Mouse (Mus musculus): Measurements from ENCODE around the gene Grin2b. TPM values are rescaled to one million over a fixed set of nuclear protein-coding genes. Genes with fewer than 3 reads are reported as not detected.

Grin2b gene
- total RNA-seq, 2 experiments from 2014 or later: 343 to 387 TPM

DNA sequence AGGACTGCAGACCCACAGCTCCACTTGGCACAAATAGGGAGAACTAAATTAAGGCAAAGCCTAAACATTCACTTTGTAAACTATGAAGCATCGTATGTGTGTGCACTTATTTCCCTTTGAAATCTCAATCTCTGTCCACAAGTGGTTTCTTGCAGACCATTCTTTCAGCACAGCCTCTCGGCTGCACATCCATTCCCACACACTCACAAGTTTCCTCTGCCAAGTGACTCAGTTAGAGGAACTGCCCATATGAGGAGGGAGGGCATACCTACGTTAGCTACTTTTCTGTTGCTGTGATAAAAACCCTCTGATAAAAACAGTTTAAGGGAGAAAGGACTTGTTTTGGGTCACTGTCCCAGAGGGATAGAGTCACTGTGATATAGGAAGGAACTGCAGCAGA is 152.9 kb downstream of the Grin2b start:
- TF ChIP-seq CTCF (conservative IDR thresholded peaks at IDR 0.05): no peak
- Histone ChIP-seq H3K4me3 (no peak overlapping the region), H3K27ac (peak overlapping the region; percentile 18; the same call in 1 of the 2 replicates)
- no peak for DNase-seq (ENCODE audit: low spot score in 2 of 2)

DNA sequence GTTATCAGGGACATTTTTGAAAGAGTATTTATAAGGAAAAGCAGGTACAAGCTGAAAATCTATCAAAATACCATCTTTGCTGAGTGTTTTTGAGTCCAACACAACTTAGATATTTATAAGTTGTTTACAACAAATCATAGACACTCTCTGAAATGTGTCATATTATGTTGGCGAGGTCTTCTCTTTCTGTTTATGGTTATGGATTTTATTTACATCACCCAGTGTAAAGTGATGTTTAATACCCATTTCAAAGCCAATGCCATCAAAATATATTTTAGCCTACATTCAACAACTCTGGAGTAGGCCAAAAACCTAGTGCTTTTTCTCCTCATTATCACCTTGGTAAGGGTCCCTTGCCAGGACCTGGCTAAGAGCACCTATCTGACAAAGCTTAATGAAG is 154.3 kb downstream of the Grin2b start:
- TF ChIP-seq CTCF (conservative IDR thresholded peaks at IDR 0.05): no peak
- no peak overlapping the region for H3K27ac ChIP-seq
- DNase-seq (ENCODE audit: low spot score in 2 of 2): no peak
- no peak overlapping the region for H3K4me3 ChIP-seq

DNA sequence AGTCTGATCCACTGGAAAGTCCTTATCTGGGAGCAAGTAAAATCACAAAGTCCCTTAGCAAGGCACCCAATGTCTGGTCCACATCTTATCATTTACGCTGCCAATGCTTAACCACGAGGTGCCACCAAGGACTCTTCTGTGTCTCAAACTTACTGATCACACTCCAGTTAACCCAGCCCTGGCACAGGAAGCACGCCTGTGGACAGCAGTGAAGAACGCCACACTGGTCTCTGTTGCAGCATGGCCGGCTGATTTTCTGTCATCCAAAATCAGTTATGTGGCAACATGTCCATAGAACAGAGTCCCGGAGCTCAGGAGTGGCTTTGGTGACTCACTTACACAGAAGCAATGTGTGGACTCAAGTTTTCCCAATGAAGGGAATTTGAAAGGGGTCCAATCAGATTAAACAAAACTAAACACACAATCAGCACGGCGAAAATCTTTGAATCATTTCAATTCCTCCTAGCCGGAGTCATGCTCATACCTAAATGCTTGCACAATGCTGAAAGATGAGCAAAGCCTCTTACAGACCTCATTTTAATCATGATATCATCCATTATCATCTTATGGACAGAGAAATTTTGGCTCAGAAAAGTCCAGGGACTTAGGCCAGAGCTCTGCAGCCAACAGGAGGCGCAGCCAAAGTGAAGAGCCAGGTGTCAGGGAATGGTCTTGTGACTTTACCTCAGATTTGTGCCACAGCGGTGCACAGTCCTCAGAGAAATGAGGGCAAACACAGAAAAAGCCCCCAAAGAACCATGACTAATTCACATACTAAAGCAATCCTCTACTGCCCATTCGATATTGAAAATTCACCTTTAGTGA is 159.5 kb downstream of the Grin2b start:
- Histone ChIP-seq H3K27ac (peak overlapping the region; percentile 88; the same call in 1 of the 2 replicates), H3K4me3 (no peak overlapping the region)
- TF ChIP-seq CTCF (conservative IDR thresholded peaks at IDR 0.05): no peak
- DNase-seq (ENCODE audit: low spot score in 2 of 2): no peak

DNA sequence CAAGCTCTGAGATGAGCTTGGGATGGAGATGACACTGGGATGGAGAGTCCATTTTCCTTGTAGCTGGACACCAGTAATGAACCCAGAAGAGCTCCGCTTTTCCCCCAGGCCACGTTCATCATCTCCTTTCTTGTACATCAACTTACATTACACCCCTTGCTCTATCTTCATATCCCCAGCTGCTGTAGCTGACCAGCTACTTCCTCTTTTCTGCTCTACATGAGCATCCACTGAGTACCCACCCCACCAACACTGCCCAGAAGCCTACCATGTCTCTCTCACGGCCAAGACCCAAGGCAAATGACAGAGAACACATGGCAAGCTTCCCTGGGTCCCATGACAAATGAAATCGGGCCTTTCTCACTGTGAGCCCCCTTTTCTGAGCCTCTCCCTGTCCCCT is 161.8 kb downstream of the Grin2b start:
- TF ChIP-seq CTCF (conservative IDR thresholded peaks at IDR 0.05): no peak
- peak overlapping the region; percentile 88 for H3K27ac ChIP-seq
- DNase-seq (ENCODE audit: low spot score in 2 of 2): no peak
- H3K4me3 ChIP-seq: no peak overlapping the region

DNA sequence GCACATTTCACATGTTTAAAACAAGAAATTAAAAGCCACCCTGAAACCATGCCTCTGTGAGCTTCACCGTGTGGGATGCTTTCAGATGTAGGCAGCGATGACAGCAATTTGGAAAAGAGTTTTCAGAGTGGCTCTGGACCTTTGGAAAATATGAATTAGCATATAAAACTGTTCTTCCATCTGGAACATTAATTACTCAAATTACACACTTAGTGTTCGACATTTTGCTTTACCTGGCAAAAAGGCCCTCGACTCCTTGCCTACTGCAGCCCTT is 162.3 kb downstream of the Grin2b start:
- Histone ChIP-seq H3K27ac (peak overlapping the region; percentile 88), H3K4me3 (no peak overlapping the region)
- no peak for DNase-seq (ENCODE audit: low spot score in 2 of 2)
- TF ChIP-seq CTCF (conservative IDR thresholded peaks at IDR 0.05): no peak

DNA sequence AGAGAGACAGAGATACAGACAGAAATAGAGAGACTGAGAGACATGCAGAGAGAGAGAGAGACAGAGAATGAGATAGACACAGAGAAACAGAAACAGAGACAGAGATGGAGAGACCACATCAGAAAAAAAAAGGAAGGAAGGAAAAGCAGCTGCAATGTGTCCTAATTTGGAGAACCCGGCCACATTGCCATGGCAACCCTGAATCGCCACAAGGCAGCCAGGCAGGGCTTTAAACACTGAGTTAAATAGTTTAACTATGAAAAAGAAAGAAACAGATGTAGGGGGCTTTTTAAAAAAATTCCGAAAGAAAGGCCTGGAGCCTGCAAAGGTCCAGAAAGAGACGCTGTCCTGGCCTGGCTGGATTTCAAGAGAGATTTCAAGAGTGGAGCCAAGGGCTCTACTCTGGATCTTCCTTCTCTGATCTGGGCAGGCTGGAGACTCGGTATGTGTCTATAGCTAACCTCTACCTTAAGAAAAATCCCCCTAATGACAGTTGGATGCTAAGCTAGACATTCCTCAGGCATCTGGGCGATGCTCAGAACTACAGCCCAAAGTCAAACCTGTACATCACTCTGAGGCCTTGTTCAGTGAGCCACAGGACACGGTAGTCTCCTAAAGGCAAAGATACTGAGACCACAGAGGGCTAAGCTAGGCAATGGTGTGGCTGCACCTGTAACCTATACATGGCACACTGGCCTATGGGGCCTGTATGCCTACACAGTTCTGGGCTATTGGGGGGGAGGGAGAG is 162.8 kb downstream of the Grin2b start:
- peak; percentile 47 to 48 for DNase-seq (ENCODE audit: low spot score in 2 of 2)
- Histone ChIP-seq H3K27ac (peak overlapping the region; percentile 88), H3K4me3 (peak overlapping the region; percentile 12; the same call in 1 of the 2 replicates)
- TF ChIP-seq CTCF (conservative IDR thresholded peaks at IDR 0.05): no peak

DNA sequence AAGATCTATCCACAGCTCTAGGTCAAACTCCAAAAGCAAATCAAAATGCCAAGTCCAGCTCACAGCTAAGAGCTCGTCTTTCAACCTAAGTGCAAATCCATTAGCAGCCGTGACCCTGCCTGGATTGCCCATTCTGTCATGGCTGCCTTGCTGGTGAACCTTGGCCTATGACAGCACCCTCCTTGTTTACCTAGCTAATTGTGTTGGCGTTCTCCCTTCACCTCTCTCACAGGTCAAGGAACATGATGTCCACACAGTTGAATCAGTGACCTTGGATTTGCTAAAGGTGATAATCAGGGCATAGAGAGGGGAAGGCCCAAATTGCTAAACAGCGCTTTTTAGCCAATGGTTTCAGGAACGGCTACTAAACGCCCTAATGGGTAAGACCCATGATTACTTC is 165.2 kb downstream of the Grin2b start:
- no peak for TF ChIP-seq CTCF (conservative IDR thresholded peaks at IDR 0.05)
- H3K27ac ChIP-seq: no peak overlapping the region; the same call in 1 of the 2 replicates
- no peak overlapping the region for H3K4me3 ChIP-seq
- DNase-seq (ENCODE audit: low spot score in 2 of 2): no peak

DNA sequence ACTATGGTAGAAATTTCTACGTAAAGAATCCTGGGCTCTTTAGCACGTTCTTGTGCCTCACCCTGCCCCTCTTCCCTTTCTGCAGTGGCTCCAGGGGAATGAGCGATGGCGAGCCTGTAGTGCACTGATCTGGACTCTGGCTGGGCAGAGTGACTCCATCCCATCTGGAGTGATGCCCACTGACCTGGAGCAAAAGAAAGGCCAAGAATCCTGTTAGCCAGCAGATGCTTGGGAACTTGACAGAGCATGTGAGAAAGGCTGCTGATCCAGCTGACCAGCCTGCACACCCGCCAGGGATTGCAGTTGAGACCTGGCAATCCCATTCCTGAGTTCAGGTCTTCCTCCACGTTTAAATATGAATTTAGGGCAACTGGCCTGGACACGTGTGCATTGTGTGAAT is 178.6 kb downstream of the Grin2b start:
- Histone ChIP-seq H3K4me3 (no peak overlapping the region), H3K27ac (peak overlapping the region; percentile 73)
- DNase-seq (ENCODE audit: low spot score in 2 of 2): no peak
- no peak for TF ChIP-seq CTCF (conservative IDR thresholded peaks at IDR 0.05)

DNA sequence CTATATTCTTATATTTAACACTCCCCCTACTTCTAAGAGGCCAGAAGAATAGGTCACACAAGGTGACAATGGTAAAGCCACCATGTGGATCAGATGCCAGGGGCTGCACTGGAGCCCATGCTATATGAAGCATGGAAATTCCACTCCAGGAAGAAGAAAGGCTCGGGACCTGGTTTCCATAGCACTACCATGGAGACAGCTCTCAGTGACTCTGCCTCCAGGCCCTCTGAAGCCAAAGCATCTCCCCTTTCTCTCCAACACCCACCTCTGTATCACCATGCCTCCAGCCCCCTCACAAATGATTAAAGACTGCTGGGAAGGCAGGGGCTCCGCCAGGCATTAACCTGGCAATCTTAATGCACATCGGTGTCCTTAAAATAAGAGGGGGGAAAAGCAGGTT is 179.4 kb downstream of the Grin2b start:
- no peak for DNase-seq (ENCODE audit: low spot score in 2 of 2)
- Histone ChIP-seq H3K4me3 (no peak overlapping the region), H3K27ac (peak overlapping the region; percentile 73)
- TF ChIP-seq CTCF (conservative IDR thresholded peaks at IDR 0.05): no peak

DNA sequence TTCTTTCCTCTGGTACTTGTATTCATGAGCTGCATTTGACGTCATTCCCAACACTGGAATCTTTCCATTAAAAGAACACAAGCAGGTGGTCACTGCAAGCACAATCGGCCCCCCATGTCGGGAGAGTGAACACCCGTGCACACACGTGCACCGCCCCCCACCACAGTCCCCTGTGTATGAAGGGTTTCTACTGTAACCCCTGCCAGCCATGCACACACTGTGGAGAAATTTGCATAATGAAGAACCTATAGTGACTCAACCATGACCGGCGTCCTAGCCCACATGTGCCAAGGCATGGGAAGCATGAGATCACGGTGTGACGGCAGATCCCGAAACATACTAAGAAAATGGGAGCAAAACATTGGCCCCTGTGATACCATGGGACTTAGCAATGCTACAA is 179.9 kb downstream of the Grin2b start:
- Histone ChIP-seq H3K27ac (peak overlapping the region; percentile 73), H3K4me3 (no peak overlapping the region)
- TF ChIP-seq CTCF (conservative IDR thresholded peaks at IDR 0.05): no peak
- no peak for DNase-seq (ENCODE audit: low spot score in 2 of 2)

DNA sequence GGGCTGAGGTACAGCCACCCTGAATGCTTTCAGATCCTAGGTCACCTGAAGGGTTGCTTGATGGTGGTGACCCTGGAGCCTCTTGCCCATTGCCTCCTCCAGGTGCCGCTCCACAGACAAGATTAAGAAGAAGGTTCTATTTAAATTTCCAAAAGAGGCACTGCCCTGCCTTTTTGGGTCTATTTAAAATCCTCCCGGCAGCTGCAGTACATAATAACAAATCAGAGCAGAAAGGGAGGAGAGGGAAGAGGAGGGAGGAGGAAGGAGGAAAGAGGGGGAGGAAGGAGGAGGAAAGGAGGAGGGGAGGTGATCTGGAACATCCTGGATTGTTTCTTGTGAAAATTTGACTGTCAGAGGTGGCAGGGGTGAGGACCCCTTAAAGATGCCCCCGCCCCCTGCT is 197.2 kb downstream of the Grin2b start:
- H3K4me3 ChIP-seq: no peak overlapping the region
- H3K27ac ChIP-seq: peak overlapping the region; percentile 65
- DNase-seq (ENCODE audit: low spot score in 2 of 2): no peak
- TF ChIP-seq CTCF (conservative IDR thresholded peaks at IDR 0.05): no peak

DNA sequence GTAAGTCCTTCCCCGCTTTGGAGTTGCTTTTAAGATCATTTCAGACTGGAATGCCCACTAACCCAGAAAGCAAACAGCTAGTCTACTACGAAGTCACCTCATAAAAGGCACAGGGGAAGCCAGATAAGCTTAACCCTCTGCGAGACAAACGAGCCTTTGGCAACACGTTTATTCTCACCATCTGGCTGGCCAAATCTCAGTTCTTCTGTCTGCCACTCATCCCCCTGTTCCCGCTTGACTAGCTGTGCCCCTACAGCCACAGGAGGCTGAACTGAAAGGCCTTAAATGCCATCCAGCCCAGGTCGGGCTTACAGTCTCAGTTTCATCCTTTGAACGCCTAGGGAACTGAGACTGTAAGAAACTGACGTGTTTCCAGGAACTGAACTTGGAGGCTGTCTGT is 200.8 kb downstream of the Grin2b start:
- no peak for DNase-seq (ENCODE audit: low spot score in 2 of 2)
- no peak overlapping the region for H3K4me3 ChIP-seq
- peak overlapping the region; percentile 28; the same call in 1 of the 2 replicates for H3K27ac ChIP-seq
- TF ChIP-seq CTCF (conservative IDR thresholded peaks at IDR 0.05): no peak

DNA sequence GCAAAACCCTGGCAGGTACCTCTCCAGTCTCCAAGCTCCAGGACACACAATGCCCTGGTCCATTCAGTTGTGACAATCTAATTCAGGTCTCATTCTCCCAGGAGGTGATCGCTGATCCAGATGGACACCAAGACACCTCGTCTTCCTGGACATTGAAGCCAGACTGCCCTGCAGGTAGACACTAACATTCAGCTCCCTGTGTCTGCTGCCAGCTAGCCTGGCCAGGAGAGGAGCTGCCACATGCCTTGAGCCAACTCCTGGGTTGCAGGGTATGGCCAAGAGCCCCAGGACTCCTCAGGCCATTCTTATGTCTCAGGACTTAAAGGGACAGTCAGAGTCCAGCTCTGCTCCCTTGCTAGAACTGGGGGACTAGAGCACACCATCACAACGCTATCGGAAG is 201.8 kb downstream of the Grin2b start:
- H3K4me3 ChIP-seq: no peak overlapping the region
- TF ChIP-seq CTCF (conservative IDR thresholded peaks at IDR 0.05): no peak
- peak overlapping the region; percentile 32; the same call in 1 of the 2 replicates for H3K27ac ChIP-seq
- no peak for DNase-seq (ENCODE audit: low spot score in 2 of 2)

Measured in layer of hippocampus, adult 2 months (tissue).